Mouse (Mus musculus): Measurements from ENCODE around the gene Scel.
"Not testable (repeated sequence)": the region's sequence is repeated elsewhere in the genome, so short reads cannot be mapped to it uniquely, and the experiment has no call there.

Scel gene

GRCm38 (mm10) chr14:103512802-103513472 lies at the start of gene Scel:
Scel (plus strand) TSS chr14:103513342.
- DNase-seq = peak; percentile 28

- DNase-seq = peak; percentile 19
Measured at GRCm38 (mm10) chr14:103468691-103469463, 44.3 kb upstream of the Scel start.

GRCm38 (mm10) chr14:103469464-103470015 lies 43.6 kb upstream of the Scel start:
- peak; percentile 45 for DNase-seq

- DNase-seq = no peak
Measured at GRCm38 (mm10) chr14:103471074-103471778, 41.9 kb upstream of the Scel start.

GRCm38 (mm10) chr14:103471806-103472553 lies 41.2 kb upstream of the Scel start:
- DNase-seq = peak; percentile 84

- no peak for DNase-seq
Measured at GRCm38 (mm10) chr14:103472554-103472905, 40.6 kb upstream of the Scel start.

GRCm38 (mm10) chr14:103475312-103475711 lies 37.8 kb upstream of the Scel start:
- DNase-seq = no peak

DNA sequence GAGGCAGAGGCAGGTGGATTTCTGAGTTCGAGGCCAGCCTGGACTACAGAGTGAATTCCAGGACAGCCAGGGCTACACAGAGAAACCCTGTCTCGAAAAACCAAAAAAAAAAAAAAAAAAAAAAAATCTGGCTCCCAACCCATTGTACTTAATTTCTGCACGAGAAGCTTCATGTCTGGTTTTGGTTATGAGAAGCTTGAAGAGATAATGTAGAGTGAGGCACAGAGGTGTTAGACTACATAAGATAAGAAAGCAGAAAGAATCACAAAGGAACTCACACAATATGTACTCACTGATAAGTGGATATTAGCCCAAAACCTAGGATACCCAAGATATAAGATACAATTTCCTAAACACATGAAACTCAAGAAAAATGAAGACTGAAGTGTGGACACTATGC lies 36.9 kb upstream of the Scel start:
- DNase-seq = not testable (repeated sequence)

- DNase-seq = no peak
Measured at GRCm38 (mm10) chr14:103477281-103477680, 35.9 kb upstream of the Scel start.

DNA sequence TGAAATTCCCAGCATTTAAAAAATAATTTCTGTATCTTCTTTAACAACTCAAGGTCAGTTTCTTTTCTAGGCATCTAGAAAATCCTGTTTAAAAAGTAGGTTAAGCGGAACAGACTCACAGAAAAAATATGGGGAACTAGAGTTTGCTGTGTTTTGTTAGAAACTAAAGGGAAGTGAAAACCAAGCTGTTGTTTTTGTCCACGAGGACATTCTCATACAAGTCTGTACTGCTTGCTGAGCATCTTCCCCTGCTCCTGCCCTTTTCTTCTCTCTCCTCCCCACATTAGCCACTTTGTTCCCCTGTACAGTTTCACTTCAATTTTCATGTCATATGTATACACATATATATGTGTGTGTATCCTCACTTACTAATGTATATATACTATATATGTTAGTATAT lies 35.2 kb upstream of the Scel start:
- DNase-seq = no peak

- no peak for DNase-seq
Measured at GRCm38 (mm10) chr14:103479446-103479845, 33.7 kb upstream of the Scel start.

- DNase-seq = no peak
Measured at GRCm38 (mm10) chr14:103481514-103481913, 31.6 kb upstream of the Scel start.

GRCm38 (mm10) chr14:103485671-103486070 lies 27.5 kb upstream of the Scel start:
- no peak for DNase-seq

DNA sequence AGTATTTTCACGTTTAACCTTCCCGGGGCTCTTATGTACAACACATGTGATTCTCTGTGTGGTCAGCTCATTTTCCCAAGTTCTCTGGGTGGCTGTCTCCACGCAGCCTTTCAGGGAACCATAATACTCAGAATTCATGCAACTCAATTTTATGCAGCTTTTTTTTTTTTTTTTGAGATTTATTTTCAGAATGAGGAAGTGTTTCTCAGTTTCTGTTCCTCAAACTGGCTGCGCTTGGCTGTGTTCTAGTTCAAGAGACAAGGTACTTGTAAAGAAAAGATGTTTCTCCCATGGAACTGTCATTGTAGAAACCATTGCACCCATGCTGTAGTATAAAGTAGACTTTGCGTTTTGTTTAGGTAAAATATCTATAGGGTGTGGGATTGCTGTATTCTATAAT lies 26.2 kb upstream of the Scel start:
- DNase-seq = no peak

GRCm38 (mm10) chr14:103488659-103489058 lies 24.5 kb upstream of the Scel start:
- no peak for DNase-seq

GRCm38 (mm10) chr14:103498199-103498598 lies 14.9 kb upstream of the Scel start:
- DNase-seq = no peak

DNA sequence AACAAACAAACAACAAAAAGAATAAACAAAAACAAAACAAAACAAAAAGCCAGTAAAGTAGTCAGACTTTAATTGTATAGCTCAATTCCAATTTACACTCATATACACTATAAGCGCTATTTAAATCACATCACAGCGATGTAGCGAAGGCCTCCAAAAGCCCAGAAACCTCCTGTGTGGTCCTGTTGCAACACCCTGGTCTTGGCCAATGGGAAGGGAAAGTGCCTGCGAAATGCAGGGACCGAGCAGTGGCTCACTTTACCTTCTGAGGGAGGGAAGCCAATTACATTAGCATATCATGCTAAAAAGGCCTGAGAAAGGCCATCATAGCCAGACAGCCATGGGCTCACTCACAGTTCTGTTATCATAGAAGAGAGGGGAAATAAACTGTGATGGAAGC lies 14.5 kb upstream of the Scel start:
- no peak for DNase-seq

DNA sequence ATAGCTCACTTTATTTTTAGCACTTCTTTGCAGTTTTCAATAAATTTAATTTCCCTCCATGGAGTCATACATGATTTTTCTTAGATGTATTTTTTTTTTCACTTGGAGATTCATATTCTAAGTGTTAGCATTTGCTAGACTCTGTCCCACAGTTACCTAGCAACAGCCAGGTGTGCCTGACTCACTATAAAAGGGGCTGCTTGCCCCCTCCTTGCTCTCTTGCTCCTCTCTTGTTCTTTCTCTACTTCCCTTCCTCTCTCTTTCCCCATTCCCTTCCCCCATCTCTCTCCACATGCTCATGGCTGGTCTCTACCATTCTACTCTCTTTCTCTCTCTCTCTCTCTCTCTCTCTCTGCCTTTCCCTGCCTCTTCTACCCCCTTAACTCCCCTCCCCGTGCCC lies 14.1 kb upstream of the Scel start:
- DNase-seq = no peak

DNA sequence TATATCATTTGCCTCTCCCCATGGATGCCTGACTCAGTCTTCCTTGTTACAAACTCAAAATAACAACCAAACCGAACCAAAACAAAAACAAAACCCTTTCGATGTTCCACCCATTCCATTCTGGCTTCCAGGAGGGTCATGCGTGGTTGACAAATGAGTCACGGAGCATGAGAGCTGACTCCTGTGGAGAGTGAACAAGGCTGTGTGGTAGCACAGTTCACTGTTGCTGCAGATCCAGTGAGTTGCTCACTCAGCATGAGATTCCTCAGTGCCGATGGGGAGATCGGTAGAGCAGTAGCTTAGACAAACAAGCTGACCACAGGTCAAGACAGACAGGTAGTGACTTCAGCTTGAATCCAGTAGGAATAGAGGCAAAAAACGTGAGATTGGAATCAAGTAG lies 12.8 kb upstream of the Scel start:
- DNase-seq = no peak

DNA sequence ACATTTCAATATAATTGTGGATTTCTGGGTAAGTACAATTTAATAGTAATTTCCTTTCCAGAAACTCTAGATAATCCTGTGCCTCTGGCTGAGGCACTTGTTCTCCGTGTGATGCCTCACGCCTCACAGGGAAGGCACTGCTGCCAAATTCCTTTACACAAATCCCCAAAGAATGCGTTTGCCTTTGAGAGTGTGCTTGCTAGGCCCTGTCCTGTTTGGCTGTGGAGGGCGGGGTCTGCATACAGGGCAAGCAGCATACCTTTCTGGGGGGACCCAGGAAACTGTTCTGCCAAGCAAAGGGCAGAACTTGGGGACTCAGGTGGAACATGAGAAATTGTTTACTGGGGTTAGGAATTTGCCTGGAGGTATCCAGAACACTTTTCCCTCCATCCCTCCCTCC lies 12.2 kb upstream of the Scel start:
- DNase-seq = no peak

- no peak for DNase-seq
Measured at GRCm38 (mm10) chr14:103504514-103504913, 8.6 kb upstream of the Scel start.

- no peak for DNase-seq
Measured at GRCm38 (mm10) chr14:103509544-103509943, 3.6 kb upstream of the Scel start.

DNA sequence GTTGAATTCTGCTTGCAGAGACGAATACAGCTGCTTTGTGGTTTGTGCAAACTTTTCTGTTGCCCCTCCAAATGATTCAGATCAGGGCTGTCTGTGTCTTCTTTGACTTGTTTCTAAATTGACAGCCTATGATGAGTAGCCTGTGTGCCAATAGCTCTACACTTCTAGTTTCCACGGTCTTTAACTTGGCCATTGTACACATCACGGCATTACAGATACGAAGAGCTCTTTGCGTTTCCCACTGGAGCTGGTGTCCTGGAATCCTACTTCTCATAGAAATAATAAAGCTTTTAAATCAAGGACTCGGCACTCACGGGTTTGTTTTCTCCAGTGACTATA lies 300 bp downstream of the Scel start:
- DNase-seq = no peak

Measured in right cerebral cortex, postnatal 25 days (tissue).